Mouse (Mus musculus) monocyte, adult 5-6 weeks (primary cell): ENCODE results near the gene 1110032A03Rik. TPM values are rescaled to one million over a fixed set of nuclear protein-coding genes. Genes with fewer than 3 reads are reported as not detected.

ENCODE experiments used
- ATAC-seq: fragments of 153-309, 156-312 bp; replicated peaks from 2 replicates; pipeline ENCODE4 v1.8.0; 2017; ENCODE audit warnings: mild to moderate bottlenecking; ENCODE audit not compliant: low TSS enrichment, insufficient number of reproducible peaks, severe bottlenecking, poor library complexity, low FRiP score
- total RNA-seq: library from RNA; stranded (forward); fragments of 200-1000, 200-491, 200-594 nt; gene quantifications from 3 replicates; pipeline ENCODE4 v1.2.3, GENCODE M21; 2017

The 1110032A03Rik gene
- total RNA-seq, result 13.2 to 26.7 TPM (median 16.7 TPM) in 3 replicates

- peak; percentile 71 for ATAC-seq
Observed at GRCm38 (mm10) chr9:50774991-50775612, at the start of gene 1110032A03Rik, which contains the start of gene Alg9. Gene 1110032A03Rik, minus strand, starts transcription at chr9:50775520. Gene Alg9, plus strand, starts transcription at chr9:50775019.

DNA sequence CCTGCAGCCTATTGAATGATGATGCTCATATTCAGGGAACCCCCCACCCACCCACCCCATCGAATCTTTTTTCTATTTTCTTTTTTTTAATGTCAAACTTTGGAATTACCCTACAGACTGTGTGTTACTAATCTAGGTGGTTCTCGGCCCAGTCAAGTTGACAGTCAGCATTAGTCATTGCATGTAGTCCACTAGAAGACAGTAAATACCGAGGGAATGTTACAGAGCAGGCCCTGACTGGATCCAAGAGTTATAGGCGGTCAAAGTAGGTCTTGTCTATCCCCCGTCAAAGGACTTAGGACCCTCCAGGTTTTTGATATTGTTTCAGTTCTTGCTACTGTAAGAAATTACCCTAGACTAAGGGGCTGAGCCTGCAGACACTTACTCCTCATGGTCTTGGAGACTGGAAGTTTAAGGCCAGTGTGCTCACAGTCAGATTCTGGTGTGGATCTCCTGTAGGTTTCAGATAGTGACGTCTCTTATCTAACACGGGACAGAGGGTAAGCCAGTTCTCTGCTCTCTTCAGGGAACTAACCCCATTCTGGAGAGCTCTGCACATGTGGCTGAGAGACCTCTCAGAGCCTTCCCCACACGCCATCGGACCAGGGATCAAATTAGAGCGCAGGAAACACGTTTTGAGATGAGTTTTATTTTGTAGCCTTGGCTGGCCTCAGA, 48.6 kb upstream of the 1110032A03Rik start:
- ATAC-seq, result no peak

DNA sequence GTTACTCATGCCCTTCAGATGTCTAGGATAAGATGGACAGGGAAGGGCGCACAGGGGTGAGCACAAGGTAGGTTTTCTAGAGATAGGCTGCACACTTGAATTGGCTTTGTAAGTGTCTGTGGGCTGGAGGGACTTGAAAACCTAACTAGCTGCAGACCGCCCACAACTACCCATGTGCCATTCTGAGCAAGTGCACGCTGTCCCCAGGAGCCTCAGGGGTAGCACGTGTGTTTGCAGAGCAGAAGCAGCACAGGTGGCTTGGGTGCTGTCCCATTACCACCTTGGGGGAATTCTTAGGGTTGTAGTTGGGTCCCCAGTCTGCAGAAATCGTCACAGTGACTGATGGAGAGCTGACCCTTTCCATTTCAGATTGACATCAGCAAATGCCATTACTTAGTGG, 46.9 kb upstream of the 1110032A03Rik start:
- no peak for ATAC-seq

DNA sequence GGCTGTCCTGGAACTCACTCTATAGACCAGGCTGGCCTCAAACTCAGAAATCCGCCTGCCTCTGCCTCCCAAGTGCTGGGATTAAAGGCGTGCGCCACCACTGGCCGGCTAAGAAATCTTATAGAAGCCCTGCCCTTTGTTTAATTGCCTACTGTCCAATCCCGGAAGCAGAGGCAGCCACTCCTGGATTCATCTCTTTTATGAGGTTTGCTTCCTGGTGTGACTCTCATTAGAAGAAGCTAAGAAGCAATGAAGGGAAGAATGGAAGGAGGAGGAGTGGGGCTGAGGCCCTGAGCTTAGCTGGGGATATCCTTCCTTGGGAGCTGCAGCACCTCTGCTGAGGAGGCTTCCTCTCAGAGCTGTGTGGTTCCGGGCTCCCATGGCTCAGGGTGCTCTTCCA, 46.3 kb upstream of the 1110032A03Rik start:
- ATAC-seq, result no peak

DNA sequence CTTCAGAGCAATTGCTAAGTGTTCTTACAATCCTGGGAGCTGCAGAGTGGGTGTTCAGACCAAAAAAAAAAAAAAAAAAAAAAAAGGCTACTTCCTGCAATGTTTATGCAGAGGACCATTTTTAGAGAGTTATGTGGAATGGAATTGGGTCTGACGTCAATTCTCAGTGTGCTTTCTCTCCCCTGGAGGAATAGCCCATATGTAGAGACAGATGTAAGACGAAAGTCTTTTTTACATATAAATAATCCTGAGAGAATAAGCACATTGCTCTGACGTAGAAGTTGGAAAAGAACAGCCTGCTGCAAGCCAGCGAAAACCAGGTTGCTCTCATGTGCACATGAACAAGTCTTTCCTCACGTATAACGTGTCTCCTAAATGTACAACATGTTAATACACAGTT, 44.4 kb upstream of the 1110032A03Rik start:
- no peak for ATAC-seq

GRCm38 (mm10) chr9:50818050-50818449, 42.7 kb upstream of the 1110032A03Rik start:
- no peak for ATAC-seq

DNA sequence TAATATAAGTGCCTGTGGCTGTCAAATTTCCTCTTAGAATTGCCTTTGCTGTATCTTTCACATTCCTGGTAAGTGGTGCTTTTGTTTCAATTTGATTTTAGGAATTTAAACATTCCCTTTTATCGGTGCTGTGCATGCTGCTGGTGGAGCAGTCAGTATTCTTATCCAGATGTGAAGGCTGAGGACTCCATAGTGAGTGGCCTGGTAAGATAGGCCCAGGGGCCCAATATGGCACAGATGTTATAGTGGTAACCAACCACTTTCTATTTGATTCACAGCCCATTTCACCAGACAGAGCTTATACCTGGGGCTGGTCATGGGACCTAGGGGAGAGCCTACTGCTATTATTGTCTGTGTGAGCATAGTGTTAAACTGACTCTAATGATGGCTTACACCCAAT, 41.2 kb upstream of the 1110032A03Rik start:
- ATAC-seq, result no peak

GRCm38 (mm10) chr9:50815666-50816065, 40.3 kb upstream of the 1110032A03Rik start:
- ATAC-seq, result no peak

- no peak for ATAC-seq
Observed at GRCm38 (mm10) chr9:50813796-50814195, 38.5 kb upstream of the 1110032A03Rik start.

GRCm38 (mm10) chr9:50811746-50812145, 36.4 kb upstream of the 1110032A03Rik start:
- ATAC-seq, result no peak

DNA sequence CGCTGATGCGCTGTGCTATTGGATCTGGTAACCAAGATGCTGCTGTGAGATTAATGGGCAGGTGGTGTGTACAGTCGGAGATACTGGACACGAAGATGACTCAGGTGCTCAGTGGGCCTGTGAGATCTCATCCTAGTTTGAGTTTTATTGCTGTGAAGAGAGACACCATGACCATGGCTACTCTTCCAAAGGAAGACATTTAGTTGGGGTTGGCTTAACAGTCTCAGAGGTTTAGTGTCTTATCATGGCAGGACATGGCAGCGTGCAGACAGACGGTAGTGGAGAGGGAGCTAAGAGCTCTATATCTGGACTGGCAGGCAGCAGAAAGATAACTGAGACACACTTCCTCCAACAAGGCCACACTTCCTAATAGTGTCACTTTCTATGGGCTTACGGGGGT, 35.9 kb upstream of the 1110032A03Rik start:
- ATAC-seq, result no peak

DNA sequence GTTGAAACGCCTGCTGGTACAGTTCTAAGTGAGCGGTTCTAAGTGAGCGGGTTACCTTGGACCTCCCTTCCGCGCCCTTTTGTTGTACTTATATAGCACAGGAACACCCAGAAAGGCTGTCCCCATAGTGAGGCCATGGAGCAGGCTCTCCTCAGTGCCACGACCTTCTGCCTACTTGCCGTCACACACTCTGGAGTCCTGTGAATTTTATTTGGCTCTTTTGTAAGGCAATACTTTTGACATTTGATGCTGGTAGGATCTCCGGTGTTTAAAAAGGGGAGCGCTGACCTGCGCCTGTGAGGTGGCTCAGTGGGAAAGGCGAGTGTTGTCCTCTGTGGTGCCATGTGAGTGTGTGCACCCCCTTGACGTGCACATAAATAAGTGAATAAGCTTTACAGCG, 33.8 kb upstream of the 1110032A03Rik start:
- no peak for ATAC-seq

DNA sequence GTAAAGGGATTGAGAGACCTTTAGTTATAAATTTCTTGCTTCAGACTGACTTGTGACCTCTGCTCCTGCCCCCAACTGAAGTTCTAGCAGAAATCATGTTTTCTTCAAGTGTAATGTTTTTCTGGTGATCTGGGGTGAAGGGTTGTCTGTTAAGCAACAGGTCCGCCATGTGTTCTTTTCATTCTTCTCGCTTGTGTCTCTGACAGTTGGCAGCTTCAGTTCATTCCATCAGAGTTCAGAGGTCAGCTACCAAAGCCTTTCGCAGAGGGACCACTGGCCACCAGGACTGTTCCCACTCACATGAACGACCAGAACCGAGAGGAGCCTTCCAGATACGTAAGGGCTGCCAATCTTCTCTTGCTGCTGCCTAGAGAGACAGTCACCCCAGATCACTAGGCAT, 33.2 kb upstream of the 1110032A03Rik start:
- no peak for ATAC-seq

GRCm38 (mm10) chr9:50803055-50803671, 27.8 kb upstream of the 1110032A03Rik start:
- ATAC-seq, result no peak

DNA sequence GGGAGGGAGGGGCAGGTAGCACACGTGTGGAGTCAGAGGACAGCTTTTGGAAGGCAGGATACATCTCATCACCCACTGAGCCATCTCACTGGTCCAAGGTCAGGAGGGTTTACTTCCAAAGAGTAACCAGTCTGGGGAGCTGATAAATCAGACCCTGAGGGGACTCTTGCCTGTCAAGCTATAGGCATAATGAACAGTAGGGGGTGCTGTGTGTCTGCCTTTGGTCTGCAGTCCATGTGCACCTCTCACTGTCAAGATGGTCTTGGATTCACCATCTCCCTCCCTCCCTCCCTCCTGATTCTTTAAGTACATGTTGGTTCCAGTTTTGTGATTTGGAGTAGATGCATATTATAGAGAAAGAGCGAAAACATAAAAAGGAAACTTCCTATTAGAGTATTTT, 25.7 kb upstream of the 1110032A03Rik start:
- no peak for ATAC-seq

DNA sequence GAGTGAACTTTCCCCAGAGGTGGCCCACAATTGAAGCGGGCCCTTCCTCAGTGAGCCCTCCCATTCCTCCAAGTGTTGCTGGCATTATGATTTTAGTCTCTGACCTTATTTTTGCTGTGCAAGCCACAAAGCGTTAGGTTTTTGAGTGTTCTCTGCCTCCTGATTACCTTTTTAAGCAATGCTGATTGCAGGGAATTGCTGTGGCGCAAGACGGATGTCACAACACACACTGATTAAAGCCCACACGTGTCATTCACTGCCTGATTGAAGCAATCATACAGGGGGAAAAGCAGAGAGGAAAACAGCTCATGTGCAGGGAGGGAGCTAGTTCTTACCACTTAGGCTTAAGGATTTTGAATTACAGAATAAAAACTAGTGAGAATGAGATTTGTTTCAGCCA, 23.0 kb upstream of the 1110032A03Rik start:
- no peak for ATAC-seq

- ATAC-seq, result no peak
Observed at GRCm38 (mm10) chr9:50797641-50798040, 22.3 kb upstream of the 1110032A03Rik start.

- no peak for ATAC-seq
Observed at GRCm38 (mm10) chr9:50796776-50797175, 21.5 kb upstream of the 1110032A03Rik start.

DNA sequence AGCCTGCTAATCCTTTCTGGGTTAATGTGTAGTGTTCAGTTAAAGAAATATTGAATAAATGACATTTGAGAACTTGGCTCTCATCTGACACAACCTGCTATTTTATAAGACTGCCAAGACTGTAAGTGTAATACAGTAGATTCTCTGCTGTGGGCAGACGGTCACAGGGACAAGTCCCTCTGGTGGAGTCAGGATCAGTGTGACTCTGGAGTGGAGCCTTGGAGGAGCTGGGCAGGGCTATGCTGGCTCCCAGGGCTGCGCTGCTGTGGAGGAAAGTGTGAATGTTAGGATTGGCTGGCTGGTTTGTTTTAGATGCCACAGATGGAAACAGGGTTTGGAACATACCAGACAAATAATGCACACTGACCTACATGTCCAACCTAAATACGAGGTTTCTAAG, 19.9 kb upstream of the 1110032A03Rik start:
- ATAC-seq, result no peak

GRCm38 (mm10) chr9:50782155-50782554, 6.8 kb upstream of the 1110032A03Rik start:
- ATAC-seq, result 0 out of 2 replicates have a peak, but pooled peaks have one; percentile 40
